Mouse (Mus musculus) Patski (cell line): ENCODE results near the gene Gli3. TPM values are rescaled to one million over a fixed set of nuclear protein-coding genes. Genes with fewer than 3 reads are reported as not detected.
A peak's percentile ranks its signal among the peaks of the same experiment; 100 is the strongest.

Experiments
- ATAC-seq: fragments of 100-300 bp; one replicate; pipeline ENCODE4 v1.8.0; 2021
- CTCF ChIA-PET: fragments of 350-600 bp; sonication (Branson Sonifier 250); formaldehyde crosslinking; loops from one replicate; lab custom pipeline; 2022; ENCODE audit warnings: inconsistent platforms; lab: Charles Lee
- POLR2A ChIA-PET: fragments of 350-600 bp; sonication (Branson Sonifier 250); formaldehyde crosslinking; loops from one replicate; lab custom pipeline; 2022; ENCODE audit warnings: antibody characterized with exemption, inconsistent platforms; lab: Charles Lee
- DNase-seq: peaks from one replicate; pipeline ENCODE4 v3.0.0-alpha.2; 2011; ENCODE audit warnings: low read depth, low spot score
- H3K27me3 ChIP-seq: fragments of 371-371 bp; one replicate; pipeline ENCODE4 v1.5.1; 2021
- CTCF ChIP-seq: fragments of 100-300 bp; IDR thresholded peaks from one replicate; pipeline ENCODE4 v1.5.1; 2021
- in situ Hi-C: fragments of 300-500 bp; cut with MboI; formaldehyde crosslinking; loops from 3 replicates; pipeline ENCODE4 v1.11.1; 2018; ENCODE audit warnings: low pct_unique_long_range_greater_than_20kb, mixed read lengths
- polyA plus RNA-seq: library from polyadenylated mRNA; unstranded; gene quantifications from one replicate; pipeline ENCODE4 v1.2.3, GENCODE M21; 2021

The Gli3 gene
- polyA plus RNA-seq, 1 experiment from 2014 or later = 14.7 TPM

- ChIA-PET POLR2A (no interaction called here), CTCF (interaction anchor here (0.9 to 1.5 kb wide), 2 partner anchors 9 to 119 kb away, joined by 3 to 4 read pairs; no protein-coding TSS in a partner anchor)
- DNase-seq (no peak), ATAC-seq (no peak)
- no peak for TF ChIP-seq CTCF
- in situ Hi-C loops = no loop called here
- H3K27me3 ChIP-seq = no peaks in the 10 kb centered on the region
Observed at GRCm38 (mm10) chr13:15618051-15618692, 155.1 kb downstream of the Gli3 start.

GRCm38 (mm10) chr13:15621009-15621408 lies 158.0 kb downstream of the Gli3 start:
- ChIA-PET CTCF (interaction anchor here (1.7 kb wide), 1 partner anchor 35 kb away, joined by 3 read pairs; no protein-coding TSS in a partner anchor), POLR2A (no interaction called here)
- in situ Hi-C loops = loop anchor here (10.0 kb wide), 1 partner anchor 146 kb away; no protein-coding TSS in a partner anchor
- ATAC-seq = no peak
- no peak for DNase-seq
- H3K27me3 ChIP-seq = no peaks in the 10 kb centered on the region
- no peak for TF ChIP-seq CTCF

- in situ Hi-C loops = loop anchor here (10.0 kb wide), 1 partner anchor 150 kb away; no protein-coding TSS in a partner anchor
- DNase-seq (peak; percentile 55), ATAC-seq (peak; percentile 100)
- ChIA-PET CTCF (interaction anchor here (0.9 to 2.0 kb wide), 7 partner anchors 9 to 91 kb away, joined by 3 to 6 read pairs (median 3); no protein-coding TSS in a partner anchor), POLR2A (interaction anchor here (0.7 kb wide), 1 partner anchor 1201 kb away, joined by 5 read pairs; no protein-coding TSS in a partner anchor)
- no peak for TF ChIP-seq CTCF
- no peaks in the 10 kb centered on the region for H3K27me3 ChIP-seq
Observed at GRCm38 (mm10) chr13:15624490-15625353, 161.7 kb downstream of the Gli3 start.

GRCm38 (mm10) chr13:15641548-15641947 lies 178.5 kb downstream of the Gli3 start:
- ChIA-PET CTCF (no interaction called here), POLR2A (no interaction called here)
- ATAC-seq (no peak), DNase-seq (no peak)
- no peak for TF ChIP-seq CTCF
- no peaks in the 10 kb centered on the region for H3K27me3 ChIP-seq
- in situ Hi-C loops = no loop called here

GRCm38 (mm10) chr13:15660502-15660901 lies 197.5 kb downstream of the Gli3 start:
- no peak for TF ChIP-seq CTCF
- H3K27me3 ChIP-seq = no peaks in the 10 kb centered on the region
- ChIA-PET CTCF (interaction anchor here (1.5 kb wide), 1 partner anchor 9 kb away, joined by 3 read pairs; no protein-coding TSS in a partner anchor), POLR2A (interaction anchor here (0.6 kb wide), 2 partner anchors 20 to 234 kb away, joined by 3 read pairs; no protein-coding TSS in a partner anchor)
- in situ Hi-C loops = no loop called here
- DNase-seq = peak; percentile 49
- ATAC-seq = peak; percentile 94

- H3K27me3 ChIP-seq = no peaks in the 10 kb centered on the region
- no peak for TF ChIP-seq CTCF
- ChIA-PET CTCF (interaction anchor here (1.1 to 1.4 kb wide), 2 partner anchors 56 to 79 kb away, joined by 3 to 4 read pairs; no protein-coding TSS in a partner anchor), POLR2A (interaction anchor here (0.6 kb wide), 1 partner anchor 704 kb away, joined by 7 read pairs; no protein-coding TSS in a partner anchor)
- in situ Hi-C loops = no loop called here
- ATAC-seq (no peak), DNase-seq (no peak)
Observed at GRCm38 (mm10) chr13:15662375-15662774, 199.3 kb downstream of the Gli3 start.

GRCm38 (mm10) chr13:15664580-15665201 lies 201.7 kb downstream of the Gli3 start:
- CTCF ChIA-PET = interaction anchor here (1.5 kb wide), 1 partner anchor 197 kb away, joined by 3 read pairs; no protein-coding TSS in a partner anchor
- in situ Hi-C loops = no loop called here

GRCm38 (mm10) chr13:15665514-15665913 lies 202.5 kb downstream of the Gli3 start:
- CTCF ChIA-PET = interaction anchor here (1.1 kb wide), 1 partner anchor 198 kb away, joined by 3 read pairs; no protein-coding TSS in a partner anchor
- ATAC-seq = no peak
- in situ Hi-C loops = no loop called here
- no peaks in the 10 kb centered on the region for H3K27me3 ChIP-seq
- POLR2A ChIA-PET = no interaction called here
- DNase-seq = no peak
- TF ChIP-seq CTCF = no peak

More at GRCm38 (mm10) chr13:15664580-15665201, 201.7 kb downstream of the Gli3 start:
- H3K27me3 ChIP-seq = no peaks in the 10 kb centered on the region
- POLR2A ChIA-PET = interaction anchor here (0.9 kb wide), 1 partner anchor 45 kb away, joined by 3 read pairs; no protein-coding TSS in a partner anchor
- TF ChIP-seq CTCF = no peak
- ATAC-seq (peak; percentile 70), DNase-seq (peak; percentile 27)

GRCm38 (mm10) chr13:15670144-15670961 lies 207.3 kb downstream of the Gli3 start:
- ChIA-PET POLR2A (no interaction called here), CTCF (no interaction called here)
- H3K27me3 ChIP-seq = no peaks in the 10 kb centered on the region
- ATAC-seq (no peak), DNase-seq (no peak)
- TF ChIP-seq CTCF = no peak
- in situ Hi-C loops = no loop called here
